Comparison of ENCODE assay signal across 12 mouse cellular contexts in genomic region chr9:65087490-65087889, GRCm38 (mm10). TPM values are rescaled to one million over a fixed set of nuclear protein-coding genes. Genes with fewer than 3 reads are reported as not detected.
DNase-seq lines count a peak whose midpoint lies in the region; ATAC-seq and TF ChIP-seq lines count a peak whose summit lies in the region.
"Had no signal": no experiment of that assay in that cellular context is flagged by ENCODE, and none has a peak within 500 bp of the region (broad histone marks: within the 10 kb centered on the region; RNA-seq: fewer than 3 reads in every experiment).

No protein-coding gene starts in this region.

- no peaks in the 10 kb centered on the region for H3K4me1 ChIP-seq in hindbrain, postnatal 0 days (ENCODE audit: insufficient read depth, low read length)
- peaks cover 7% of the 10 kb centered on the region; the same call in 1 of the 2 replicates for H3K4me1 ChIP-seq in hindbrain, embryonic 12.5 days

- POLR2A ChIA-PET in Patski (lab: Charles Lee), result interaction anchor here (0.6 kb wide), 1 partner anchor 1070 kb away, joined by 3 read pairs; no protein-coding TSS in a partner anchor

- H3K9me3 ChIP-seq in hindbrain, postnatal 0 days (ENCODE audit: low read length), result no peaks in the 10 kb centered on the region
- no peaks in the 10 kb centered on the region for H3K9me3 ChIP-seq in hindbrain, embryonic 12.5 days (replicated peaks)
- H3K9me3 ChIP-seq: neural tube, embryonic 13.5 days had no signal

- WGBS in hindbrain, postnatal 0 days, result 42% methylated on average over 5 of the region's 5 CpGs
- 58% methylated on average over 5 of the region's 5 CpGs for WGBS in hindbrain, embryonic 12.5 days

- H3K9ac ChIP-seq in hindbrain, postnatal 0 days (replicated peaks; ENCODE audit: low read length), result no peak overlapping the region
- no peak overlapping the region for H3K9ac ChIP-seq in hindbrain, embryonic 12.5 days
- H3K9ac ChIP-seq: neural tube, embryonic 13.5 days had no signal

- CTCF ChIA-PET in Patski (lab: Charles Lee), result no interaction called here

- H3K27ac ChIP-seq in hindbrain, postnatal 0 days, result no peak overlapping the region
- no peak overlapping the region for H3K27ac ChIP-seq in hindbrain, embryonic 12.5 days
- H3K27ac ChIP-seq: left cerebral cortex, adult 2 months; neural tube, embryonic 13.5 days had no signal

- in situ Hi-C loops in Patski (cut with MboI; ENCODE audit: low pct_unique_long_range_greater_than_20kb), result no loop called here

- TF ChIP-seq CTCF in hindbrain, postnatal 0 days (IDR thresholded peaks at IDR 0.05; ENCODE audit: low read depth), result no peak
- TF ChIP-seq CTCF in Patski (IDR thresholded peaks at IDR 0.05), result no peak

- H3K27me3 ChIP-seq in hindbrain, postnatal 0 days (ENCODE audit: insufficient read depth, low read length), result no peaks in the 10 kb centered on the region
- H3K27me3 ChIP-seq in hindbrain, embryonic 12.5 days, result no peaks in the 10 kb centered on the region
- no peaks in the 10 kb centered on the region for H3K27me3 ChIP-seq in Patski
- no peaks in the 10 kb centered on the region for H3K27me3 ChIP-seq in splenic B cell, adult 2 months (ENCODE audit: control insufficient read depth, insufficient read depth, low read length, poor library complexity, severe bottlenecking)
- H3K27me3 ChIP-seq: neural tube, embryonic 13.5 days had no signal

- H3K4me3 ChIP-seq in hindbrain, postnatal 0 days (ENCODE audit: low read length), result no peak overlapping the region
- no peak overlapping the region for H3K4me3 ChIP-seq in hindbrain, embryonic 12.5 days
- H3K4me3 ChIP-seq: erythroblast, embryonic 14.5 days; left cerebral cortex, adult 2 months; neural tube, embryonic 13.5 days had no signal

- no peak overlapping the region for H3K4me2 ChIP-seq in hindbrain, postnatal 0 days (ENCODE audit: low read depth, low read length)
- H3K4me2 ChIP-seq in hindbrain, embryonic 12.5 days (replicated peaks), result no peak overlapping the region
- H3K4me2 ChIP-seq: neural tube, embryonic 13.5 days had no signal

- ATAC-seq in hindbrain, postnatal 0 days, result no peak
- no peak for ATAC-seq in hindbrain, embryonic 12.5 days (ENCODE audit: low FRiP score)
- ATAC-seq in Patski, result no peak
- ATAC-seq: intestine, postnatal 0 days; lung, postnatal 0 days had no signal

- DNase-seq in hindbrain, postnatal 0 days (ENCODE audit: low spot score), result peak; percentile 68
- DNase-seq in spleen, postnatal 36 days (ENCODE audit: low spot score in 2 of 2), result peak; percentile 57
- DNase-seq in spleen, postnatal 14 days (ENCODE audit: low spot score in 2 of 2), result no peak
- DNase-seq in Patski (ENCODE audit: low read depth, low spot score), result peak; percentile 53
- peak; percentile 65 for DNase-seq in splenic B cell, adult 2 months (ENCODE audit: low read depth, low spot score)
- no peak for DNase-seq in layer of hippocampus, adult 18-20 months (ENCODE audit: low spot score in 2 of 2)

- peaks cover 6% of the 10 kb centered on the region; the same call in 1 of the 2 replicates for H3K36me3 ChIP-seq in hindbrain, postnatal 0 days (ENCODE audit: insufficient read depth, low read length)
- peaks cover 23% of the 10 kb centered on the region for H3K36me3 ChIP-seq in hindbrain, embryonic 12.5 days
- H3K36me3 ChIP-seq in splenic B cell, adult 2 months (ENCODE audit: control insufficient read depth, insufficient read depth, low read length, poor library complexity, severe bottlenecking), result no peaks in the 10 kb centered on the region

RNA-seq across cellular contexts. Expression of gene Igdcc4, which starts 13.8 kb away (rescaled TPM):
- total RNA-seq in hindbrain, postnatal 0 days (2014; rRNA removed), result 51.1 and 56.8 TPM in 2 replicates
- polyA plus RNA-seq in hindbrain, postnatal 0 days (2015; fragmentation: Nextera tagmentation; extraction: Ambion mirVana), result 12.2 and 13.2 TPM in 2 replicates
- polyA plus RNA-seq in hindbrain, embryonic 12.5 days (2016; fragmentation: Nextera tagmentation; extraction: Ambion mirVana), result 14.5 and 17.0 TPM in 2 replicates
- 3.3 TPM for polyA plus RNA-seq in Patski (2021)
- total RNA-seq in layer of hippocampus, adult 18-20 months (2021), result 10 to 100 TPM; 37.2 TPM
- polyA plus RNA-seq: erythroblast, embryonic 14.5 days had no signal

RNA-seq across cellular contexts. Expression of gene Igdcc3, which starts 53.5 kb away (rescaled TPM):
- 2.3 and 6.3 TPM in 2 replicates for total RNA-seq in hindbrain, postnatal 0 days (2014; rRNA removed)
- 5.2 and 6.2 TPM in 2 replicates for polyA plus RNA-seq in hindbrain, postnatal 0 days (2015; fragmentation: Nextera tagmentation; extraction: Ambion mirVana)
- polyA plus RNA-seq in hindbrain, embryonic 12.5 days (2016; fragmentation: Nextera tagmentation; extraction: Ambion mirVana), result 30.9 and 34.4 TPM in 2 replicates
- not detected for polyA plus RNA-seq in Patski (2021)
- 1 to 10 TPM; 2.9 to 4.0 TPM for total RNA-seq in layer of hippocampus, adult 18-20 months (2021)
- polyA plus RNA-seq: erythroblast, embryonic 14.5 days had no signal

RNA-seq across cellular contexts. Expression of gene Dpp8, which starts 55.3 kb away (rescaled TPM):
- total RNA-seq in hindbrain, postnatal 0 days (2014; rRNA removed), result 77.2 and 84.1 TPM in 2 replicates
- polyA plus RNA-seq in hindbrain, postnatal 0 days (2015; fragmentation: Nextera tagmentation; extraction: Ambion mirVana), result 26.9 and 27.7 TPM in 2 replicates
- polyA plus RNA-seq in hindbrain, embryonic 12.5 days (2016; fragmentation: Nextera tagmentation; extraction: Ambion mirVana), result 56.8 and 59.2 TPM in 2 replicates
- 72.5 TPM for polyA plus RNA-seq in Patski (2021)
- 100 to 1,000 TPM; 162 to 168 TPM for total RNA-seq in layer of hippocampus, adult 18-20 months (2021)

Comparison
In these comparisons a context has a peak if more than half of its experiments do, and no peak if none do; other contexts are left out.
1. DNase-seq: peak in hindbrain, postnatal 0 days (single experiment), spleen, postnatal 36 days (2 of 2), Patski (single experiment) and splenic B cell, adult 2 months (single experiment); none in spleen, postnatal 14 days (0 of 2) and layer of hippocampus, adult 18-20 months (0 of 2).